Mouse (Mus musculus): ENCODE measurements around the gene Ogdh. TPM values are rescaled to one million over a fixed set of nuclear protein-coding genes. Genes with fewer than 3 reads are reported as not detected.
A peak's percentile ranks its signal among the peaks of the same experiment; 100 is the strongest.

The Ogdh gene
- polyA plus RNA-seq, 1 experiment from 2014 or later: 89.2 TPM

GRCm38 (mm10) chr11:6371376-6372155, 80.1 kb downstream of the Ogdh start:
- Histone ChIP-seq H3K9ac (no peak overlapping the region), H3K27ac (no peak overlapping the region), H3K36me3 (no peaks in the 10 kb centered on the region), H3K4me1 (no peaks in the 10 kb centered on the region), H3K4me2 (no peak overlapping the region), H3K9me3 (no peaks in the 10 kb centered on the region), H3K27me3 (no peaks in the 10 kb centered on the region), H3K4me3 (no peak overlapping the region)
- ATAC-seq (ENCODE audit: insufficient number of reproducible peaks, insufficient read depth, low FRiP score, low TSS enrichment, low read depth): no peak
- WGBS: 84% methylated on average over 11 of the region's 11 CpGs

GRCm38 (mm10) chr11:6372784-6373183, 81.4 kb downstream of the Ogdh start:
- WGBS: 90% methylated on average over 9 of the region's 9 CpGs
- no peaks in the 10 kb centered on the region for H3K4me1 ChIP-seq
- no peak for ATAC-seq (ENCODE audit: insufficient number of reproducible peaks, insufficient read depth, low FRiP score, low TSS enrichment, low read depth)
- H3K27me3 ChIP-seq: no peaks in the 10 kb centered on the region
- no peak overlapping the region for H3K4me2 ChIP-seq
- no peak overlapping the region for H3K27ac ChIP-seq
- no peaks in the 10 kb centered on the region for H3K36me3 ChIP-seq
- H3K4me3 ChIP-seq: no peak overlapping the region
- H3K9ac ChIP-seq: no peak overlapping the region
- no peaks in the 10 kb centered on the region for H3K9me3 ChIP-seq

- 80% methylated on average over 6 of the region's 6 CpGs for WGBS
- Histone ChIP-seq H3K4me3 (no peak overlapping the region), H3K27me3 (no peaks in the 10 kb centered on the region)
Measured at GRCm38 (mm10) chr11:6380916-6381315, 89.5 kb downstream of the Ogdh start.

GRCm38 (mm10) chr11:6388126-6388725, 96.8 kb downstream of the Ogdh start:
- 91% methylated on average over 6 of the region's 6 CpGs for WGBS
- H3K27ac ChIP-seq: peak overlapping the region; percentile 94
- ATAC-seq (ENCODE audit: insufficient number of reproducible peaks, insufficient read depth, low FRiP score, low TSS enrichment, low read depth): no peak

More at GRCm38 (mm10) chr11:6380916-6381315, 89.5 kb downstream of the Ogdh start:
- no peak for ATAC-seq (ENCODE audit: insufficient number of reproducible peaks, insufficient read depth, low FRiP score, low TSS enrichment, low read depth)
- no peak overlapping the region for H3K27ac ChIP-seq
- H3K36me3 ChIP-seq: no peaks in the 10 kb centered on the region
- no peaks in the 10 kb centered on the region for H3K9me3 ChIP-seq
- no peaks in the 10 kb centered on the region for H3K4me1 ChIP-seq
- H3K4me2 ChIP-seq: no peak overlapping the region
- H3K9ac ChIP-seq: no peak overlapping the region

GRCm38 (mm10) chr11:6388726-6389413, 97.4 kb downstream of the Ogdh start, which contains the start of gene Zmiz2:
Gene Zmiz2, plus strand, starts transcription at chr11:6389074.
- WGBS: 5% methylated on average over 59 of the region's 60 CpGs
- Histone ChIP-seq H3K4me2 (peak within 1 kb of the TSS; percentile 91), H3K9ac (peak within 1 kb of the TSS; percentile 89), H3K27me3 (no peaks in the 10 kb centered on the region), H3K4me1 (peaks cover 18% of the 10 kb centered on the region), H3K4me3 (peak within 1 kb of the TSS; percentile 96), H3K36me3 (peaks cover 7% of the 10 kb centered on the region; the same call in 1 of the 2 replicates), H3K27ac (peak within 1 kb of the TSS; percentile 94), H3K9me3 (no peaks in the 10 kb centered on the region)
- ATAC-seq (ENCODE audit: insufficient number of reproducible peaks, insufficient read depth, low FRiP score, low TSS enrichment, low read depth): peak; percentile 98

More at GRCm38 (mm10) chr11:6388126-6388725, 96.8 kb downstream of the Ogdh start:
- H3K4me1 ChIP-seq: peaks cover 18% of the 10 kb centered on the region
- peaks cover 7% of the 10 kb centered on the region; the same call in 1 of the 2 replicates for H3K36me3 ChIP-seq
- H3K4me2 ChIP-seq: peak overlapping the region; percentile 91
- no peaks in the 10 kb centered on the region for H3K27me3 ChIP-seq
- peak overlapping the region; percentile 89 for H3K9ac ChIP-seq
- no peaks in the 10 kb centered on the region for H3K9me3 ChIP-seq
- H3K4me3 ChIP-seq: peak overlapping the region; percentile 96; the same call in 1 of the 2 replicates

GRCm38 (mm10) chr11:6389483-6389921, 98.1 kb downstream of the Ogdh start:
- under 1% methylated on average over 26 of the region's 43 CpGs for WGBS
- Histone ChIP-seq H3K4me1 (peaks cover 18% of the 10 kb centered on the region), H3K27me3 (no peaks in the 10 kb centered on the region), H3K9ac (peak overlapping the region; percentile 89), H3K9me3 (no peaks in the 10 kb centered on the region), H3K4me3 (peak overlapping the region; percentile 96), H3K36me3 (peaks cover 10% of the 10 kb centered on the region; the same call in 1 of the 2 replicates), H3K27ac (0 out of 2 replicates have a peak overlapping the region, but pooled peaks have one; percentile 28), H3K4me2 (peak overlapping the region; percentile 91)
- ATAC-seq (ENCODE audit: insufficient number of reproducible peaks, insufficient read depth, low FRiP score, low TSS enrichment, low read depth): peak; percentile 11; the same call in 1 of the 2 replicates

GRCm38 (mm10) chr11:6390376-6391053, 99.1 kb downstream of the Ogdh start:
- peak overlapping the region; percentile 89 for H3K9ac ChIP-seq

GRCm38 (mm10) chr11:6391516-6392276, 100.3 kb downstream of the Ogdh start:
- Histone ChIP-seq H3K27me3 (no peaks in the 10 kb centered on the region), H3K9ac (0 out of 2 replicates have a peak overlapping the region, but pooled peaks have one; percentile 6), H3K36me3 (peaks cover 30% of the 10 kb centered on the region), H3K9me3 (no peaks in the 10 kb centered on the region), H3K4me2 (no peak overlapping the region), H3K4me3 (no peak overlapping the region), H3K27ac (no peak overlapping the region), H3K4me1 (peaks cover 18% of the 10 kb centered on the region)
- ATAC-seq (ENCODE audit: insufficient number of reproducible peaks, insufficient read depth, low FRiP score, low TSS enrichment, low read depth): no peak
- 86% methylated on average over 8 of the region's 8 CpGs for WGBS

More at GRCm38 (mm10) chr11:6390376-6391053, 99.1 kb downstream of the Ogdh start:
- peaks cover 18% of the 10 kb centered on the region for H3K36me3 ChIP-seq
- 80% methylated on average over 8 of the region's 8 CpGs for WGBS
- peak overlapping the region; percentile 96 for H3K4me3 ChIP-seq
- H3K27me3 ChIP-seq: no peaks in the 10 kb centered on the region
- peak overlapping the region; percentile 91 for H3K4me2 ChIP-seq
- peaks cover 18% of the 10 kb centered on the region for H3K4me1 ChIP-seq
- no peaks in the 10 kb centered on the region for H3K9me3 ChIP-seq
- ATAC-seq (ENCODE audit: insufficient number of reproducible peaks, insufficient read depth, low FRiP score, low TSS enrichment, low read depth): no peak
- H3K27ac ChIP-seq: no peak overlapping the region

GRCm38 (mm10) chr11:6392857-6393256, 101.4 kb downstream of the Ogdh start:
- 86% methylated on average over 6 of the region's 6 CpGs for WGBS
- Histone ChIP-seq H3K9ac (no peak overlapping the region), H3K27ac (no peak overlapping the region), H3K4me2 (no peak overlapping the region), H3K4me3 (no peak overlapping the region), H3K27me3 (no peaks in the 10 kb centered on the region), H3K36me3 (peaks cover 42% of the 10 kb centered on the region), H3K4me1 (peaks cover 18% of the 10 kb centered on the region), H3K9me3 (no peaks in the 10 kb centered on the region)
- ATAC-seq (ENCODE audit: insufficient number of reproducible peaks, insufficient read depth, low FRiP score, low TSS enrichment, low read depth): no peak

GRCm38 (mm10) chr11:6393866-6394265, 102.4 kb downstream of the Ogdh start:
- Histone ChIP-seq H3K4me2 (no peak overlapping the region), H3K9ac (no peak overlapping the region), H3K36me3 (peaks cover 52% of the 10 kb centered on the region), H3K9me3 (no peaks in the 10 kb centered on the region), H3K27me3 (no peaks in the 10 kb centered on the region), H3K27ac (no peak overlapping the region), H3K4me1 (peaks cover 18% of the 10 kb centered on the region), H3K4me3 (no peak overlapping the region)
- no peak for ATAC-seq (ENCODE audit: insufficient number of reproducible peaks, insufficient read depth, low FRiP score, low TSS enrichment, low read depth)
- WGBS: 81% methylated on average over 1 of the region's 1 CpGs

Data from embryonic facial prominence, embryonic 13.5 days (tissue).